Mouse (Mus musculus) Patski (cell line): ENCODE results near the gene Kcnk3. TPM values are rescaled to one million over a fixed set of nuclear protein-coding genes. Genes with fewer than 3 reads are reported as not detected.
A peak's percentile ranks its signal among the peaks of the same experiment; 100 is the strongest.

Experiments
- ATAC-seq: fragments of 100-300 bp; one replicate; pipeline ENCODE4 v1.8.0; 2021
- CTCF ChIA-PET: fragments of 350-600 bp; sonication (Branson Sonifier 250); formaldehyde crosslinking; loops from one replicate; lab custom pipeline; 2022; ENCODE audit warnings: inconsistent platforms; lab: Charles Lee
- POLR2A ChIA-PET: fragments of 350-600 bp; sonication (Branson Sonifier 250); formaldehyde crosslinking; loops from one replicate; lab custom pipeline; 2022; ENCODE audit warnings: antibody characterized with exemption, inconsistent platforms; lab: Charles Lee
- DNase-seq: peaks from one replicate; pipeline ENCODE4 v3.0.0-alpha.2; 2011; ENCODE audit warnings: low read depth, low spot score
- H3K27me3 ChIP-seq: fragments of 371-371 bp; one replicate; pipeline ENCODE4 v1.5.1; 2021
- CTCF ChIP-seq: fragments of 100-300 bp; IDR thresholded peaks from one replicate; pipeline ENCODE4 v1.5.1; 2021
- in situ Hi-C: fragments of 300-500 bp; cut with MboI; formaldehyde crosslinking; loops from 3 replicates; pipeline ENCODE4 v1.11.1; 2018; ENCODE audit warnings: low pct_unique_long_range_greater_than_20kb, mixed read lengths
- polyA plus RNA-seq: library from polyadenylated mRNA; unstranded; gene quantifications from one replicate; pipeline ENCODE4 v1.2.3, GENCODE M21; 2021

Kcnk3 gene
- polyA plus RNA-seq, result not detected

- ChIA-PET CTCF (no interaction called here), POLR2A (no interaction called here)
- ATAC-seq (peak; percentile 51), DNase-seq (no peak)
- in situ Hi-C loops, result no loop called here
- H3K27me3 ChIP-seq, result peaks cover 56% of the 10 kb centered on the region
- TF ChIP-seq CTCF, result no peak
Observed at GRCm38 (mm10) chr5:30587681-30588300, at the start of gene Kcnk3. Gene Kcnk3 (plus strand): TSS chr5:30588170.

- CTCF ChIA-PET, result interaction anchor here (1.1 kb wide), 1 partner anchor 10 kb away, joined by 3 read pairs; no protein-coding TSS in a partner anchor
- H3K27me3 ChIP-seq, result peaks cover 23% of the 10 kb centered on the region
- DNase-seq (peak; percentile 17), ATAC-seq (no peak)
- POLR2A ChIA-PET, result no interaction called here
- TF ChIP-seq CTCF, result no peak
- in situ Hi-C loops, result no loop called here
Observed at GRCm38 (mm10) chr5:30545698-30546097, 42.3 kb upstream of the Kcnk3 start, which contains the start of gene Cib4. Gene Cib4 (minus strand): TSS chr5:30545836.

- DNase-seq (no peak), ATAC-seq (no peak)
- in situ Hi-C loops, result no loop called here
- CTCF ChIA-PET, result no interaction called here
- no peak for TF ChIP-seq CTCF
- H3K27me3 ChIP-seq, result peaks cover 11% of the 10 kb centered on the region
- POLR2A ChIA-PET, result interaction anchor here (0.6 kb wide), 1 partner anchor 779 kb away, joined by 3 read pairs; no protein-coding TSS in a partner anchor
Observed at GRCm38 (mm10) chr5:30548681-30549080, 39.3 kb upstream of the Kcnk3 start.

- no peak for DNase-seq
- ATAC-seq, result no peak
- ChIA-PET POLR2A (no interaction called here), CTCF (interaction anchor here (0.9 kb wide), 1 partner anchor 14 kb away, joined by 3 read pairs; no protein-coding TSS in a partner anchor)
- H3K27me3 ChIP-seq, result peaks cover 23% of the 10 kb centered on the region
- TF ChIP-seq CTCF, result no peak
- in situ Hi-C loops, result no loop called here
Observed at GRCm38 (mm10) chr5:30550334-30551021, 37.5 kb upstream of the Kcnk3 start.

GRCm38 (mm10) chr5:30551022-30551638 is 36.8 kb upstream of the Kcnk3 start:
- peaks cover 26% of the 10 kb centered on the region for H3K27me3 ChIP-seq
- no peak for TF ChIP-seq CTCF
- CTCF ChIA-PET, result interaction anchor here (1.3 kb wide), 1 partner anchor 83 kb away, joined by 3 read pairs; no protein-coding TSS in a partner anchor
- DNase-seq, result no peak
- no peak for ATAC-seq
- in situ Hi-C loops, result no loop called here
- POLR2A ChIA-PET, result no interaction called here

- CTCF ChIA-PET, result interaction anchor here (1.3 kb wide), 1 partner anchor 82 kb away, joined by 3 read pairs; no protein-coding TSS in a partner anchor
- POLR2A ChIA-PET, result no interaction called here
- H3K27me3 ChIP-seq, result peaks cover 25% of the 10 kb centered on the region
- in situ Hi-C loops, result no loop called here
- TF ChIP-seq CTCF, result no peak
- DNase-seq (no peak), ATAC-seq (no peak)
Observed at GRCm38 (mm10) chr5:30552006-30552405, 36.0 kb upstream of the Kcnk3 start.

- in situ Hi-C loops, result no loop called here
- no peak for TF ChIP-seq CTCF
- ChIA-PET CTCF (no interaction called here), POLR2A (no interaction called here)
- no peak for DNase-seq
- peaks cover 25% of the 10 kb centered on the region for H3K27me3 ChIP-seq
- ATAC-seq, result no peak
Observed at GRCm38 (mm10) chr5:30553936-30554335, 34.0 kb upstream of the Kcnk3 start.

GRCm38 (mm10) chr5:30554981-30555380 is 33.0 kb upstream of the Kcnk3 start:
- TF ChIP-seq CTCF, result no peak
- ChIA-PET POLR2A (no interaction called here), CTCF (no interaction called here)
- peaks cover 25% of the 10 kb centered on the region for H3K27me3 ChIP-seq
- DNase-seq, result no peak
- ATAC-seq, result no peak
- in situ Hi-C loops, result no loop called here

- in situ Hi-C loops, result no loop called here
- CTCF ChIA-PET, result no interaction called here
- H3K27me3 ChIP-seq, result peaks cover 25% of the 10 kb centered on the region
- no peak for ATAC-seq
- POLR2A ChIA-PET, result no interaction called here
- TF ChIP-seq CTCF, result no peak
- no peak for DNase-seq
Observed at GRCm38 (mm10) chr5:30556284-30556683, 31.7 kb upstream of the Kcnk3 start.

- POLR2A ChIA-PET, result no interaction called here
- DNase-seq, result no peak
- in situ Hi-C loops, result no loop called here
- CTCF ChIA-PET, result interaction anchor here (1.1 kb wide), 1 partner anchor 11 kb away, joined by 3 read pairs; no protein-coding TSS in a partner anchor
- H3K27me3 ChIP-seq, result peaks cover 28% of the 10 kb centered on the region
- ATAC-seq, result no peak
- TF ChIP-seq CTCF, result no peak
Observed at GRCm38 (mm10) chr5:30559421-30559820, 28.5 kb upstream of the Kcnk3 start.
